Mouse (Mus musculus): Measurements from ENCODE around the gene Tmed3. TPM values are rescaled to one million over a fixed set of nuclear protein-coding genes. Genes with fewer than 3 reads are reported as not detected.

Tmed3 gene
- 162 and 170 TPM in 2 replicates for polyA plus RNA-seq (2015; fragmentation: Nextera tagmentation; extraction: Ambion mirVana)

DNA sequence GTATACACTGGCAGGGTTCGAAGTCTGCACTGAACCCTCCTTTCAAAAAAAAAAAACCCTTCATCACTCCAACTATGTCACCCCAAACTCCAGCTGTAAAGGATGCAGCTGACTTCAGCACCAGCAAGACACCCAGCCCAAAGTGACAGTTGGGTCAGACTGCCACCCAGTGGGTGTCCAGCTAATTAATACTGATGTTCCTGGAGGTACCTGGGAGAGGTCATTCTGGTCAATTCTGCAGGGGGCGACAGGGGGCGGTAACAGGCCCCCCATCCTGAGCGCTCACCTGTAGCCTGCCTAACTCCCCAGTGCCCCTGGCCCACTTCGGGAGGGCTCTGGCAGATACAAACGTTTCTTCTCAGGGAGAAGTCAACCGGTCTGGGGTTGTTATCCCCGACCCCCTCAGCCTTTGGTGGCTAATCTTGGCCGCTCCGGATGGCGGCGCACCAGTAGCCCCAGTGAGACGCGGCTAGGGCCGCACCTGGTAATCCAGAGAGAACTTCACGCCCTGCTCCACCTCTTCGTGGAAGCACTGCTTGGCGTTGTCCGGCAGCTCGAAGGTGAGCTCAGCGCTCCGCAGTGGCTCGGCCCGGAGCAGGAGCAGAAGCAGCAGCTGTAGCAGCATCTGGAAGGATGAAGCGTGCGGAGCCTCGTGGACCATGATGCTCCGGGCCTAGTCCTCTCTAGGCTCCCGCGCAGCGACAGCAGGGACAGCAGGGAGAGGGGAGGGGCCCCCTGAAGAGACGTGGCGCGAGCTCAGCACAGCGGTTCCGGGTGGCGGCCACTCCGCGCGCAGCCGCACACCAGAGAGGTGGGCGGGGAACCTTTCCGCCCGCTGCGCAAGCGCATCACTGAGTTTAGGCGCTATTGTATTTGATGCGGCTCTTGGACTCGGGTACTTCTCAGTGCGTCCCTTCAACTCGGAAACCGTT lies at the start of gene Tmed3:
Gene Tmed3, minus strand, starts transcription at position 804 of the 932 bp plus-strand sequence.
- peak within 1 kb of the TSS; percentile 82 for H3K9ac ChIP-seq (ENCODE audit: low read length)
- DNase-seq (ENCODE audit: low spot score) = peak; percentile 91

DNA sequence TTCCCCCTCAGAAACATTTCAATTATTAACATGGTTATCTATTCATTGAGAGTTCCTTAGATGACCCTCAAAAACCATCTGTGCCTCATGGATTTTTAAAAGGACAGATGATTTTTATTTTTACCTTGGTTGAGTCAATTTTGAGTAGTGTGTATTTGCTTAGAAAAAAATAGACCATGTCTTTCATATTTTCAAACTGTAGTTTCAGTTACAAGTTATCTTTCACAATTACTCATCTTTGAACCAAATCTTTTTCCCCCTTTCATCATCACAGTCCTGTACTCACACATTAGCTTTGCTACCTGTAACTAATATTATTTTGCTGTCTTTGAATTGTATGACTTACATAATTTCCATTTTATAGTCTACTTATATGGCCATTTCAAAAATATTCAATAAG lies 35.2 kb upstream of the Tmed3 start:
- no peak for TF ChIP-seq EP300 (optimal IDR thresholded peaks at IDR 0.05)
- TF ChIP-seq CTCF (IDR thresholded peaks at IDR 0.05; ENCODE audit: low read depth) = no peak
- H3K4me1 ChIP-seq (replicated peaks; ENCODE audit: control insufficient read depth, insufficient read depth) = no peaks in the 10 kb centered on the region
- H3K27ac ChIP-seq (replicated peaks) = no peak overlapping the region
- no peak overlapping the region for H3K4me3 ChIP-seq (ENCODE audit: low read depth, low read length)
- no peak overlapping the region for H3K9ac ChIP-seq (ENCODE audit: low read length)
- no peak overlapping the region for H3K4me2 ChIP-seq (replicated peaks; ENCODE audit: low read depth)
- H3K27me3 ChIP-seq (ENCODE audit: control insufficient read depth, insufficient read depth, low read length) = peaks cover 5% of the 10 kb centered on the region; the same call in 1 of the 2 replicates
- H3K36me3 ChIP-seq (ENCODE audit: control insufficient read depth, insufficient read depth, low read length) = no peaks in the 10 kb centered on the region
- ATAC-seq (ENCODE audit: low FRiP score, low TSS enrichment) (no peak), DNase-seq (ENCODE audit: low spot score) (no peak)
- no peaks in the 10 kb centered on the region for H3K9me3 ChIP-seq (ENCODE audit: control insufficient read depth, low read length)

More for the DNA sequence above, at the start of gene Tmed3:
- TF ChIP-seq EP300 (optimal IDR thresholded peaks at IDR 0.05) (no peak), CTCF (IDR thresholded peaks at IDR 0.05; ENCODE audit: low read depth) (peak; percentile 52)
- peak; percentile 99 for ATAC-seq (ENCODE audit: low FRiP score, low TSS enrichment)
- no peaks in the 10 kb centered on the region for H3K27me3 ChIP-seq (ENCODE audit: control insufficient read depth, insufficient read depth, low read length)
- 2% methylated on average over 52 of the region's 52 CpGs for WGBS
- peak within 1 kb of the TSS; percentile 94 for H3K4me2 ChIP-seq (replicated peaks; ENCODE audit: low read depth)
- peaks cover 8% of the 10 kb centered on the region for H3K36me3 ChIP-seq (ENCODE audit: control insufficient read depth, insufficient read depth, low read length)
- H3K4me1 ChIP-seq (replicated peaks; ENCODE audit: control insufficient read depth, insufficient read depth) = 0 out of 2 replicates have a peak, but pooled peaks cover 2% of the 10 kb centered on the region
- peak within 1 kb of the TSS; percentile 65 for H3K4me3 ChIP-seq (ENCODE audit: low read depth, low read length)
- H3K9me3 ChIP-seq (ENCODE audit: control insufficient read depth, low read length) = no peaks in the 10 kb centered on the region
- peak within 1 kb of the TSS; percentile 78 for H3K27ac ChIP-seq (replicated peaks)

DNA sequence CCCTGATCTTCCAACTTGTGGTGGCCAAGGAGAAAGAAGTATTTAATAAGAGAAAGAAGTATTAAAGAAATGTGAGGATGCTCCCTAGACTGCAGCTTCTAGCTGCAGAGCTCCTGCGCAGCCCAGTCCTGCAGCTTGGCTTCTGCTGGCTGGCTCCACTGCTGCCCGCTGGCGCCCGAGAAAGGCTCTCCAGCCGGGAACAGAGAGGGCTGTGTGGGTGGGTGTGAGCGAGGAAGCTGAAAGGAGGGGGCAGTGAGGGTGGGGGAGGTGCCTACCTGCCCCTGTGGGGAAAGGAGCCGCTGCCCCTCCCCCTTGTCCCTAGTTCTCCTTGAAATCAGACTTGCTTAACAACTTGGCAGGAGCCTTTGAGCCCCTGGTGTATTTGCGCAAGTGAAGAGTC lies 33.4 kb upstream of the Tmed3 start, which contains the start of gene Ankrd34c:
Gene Ankrd34c, minus strand, starts transcription at position 181 of the 400 bp plus-strand sequence.
- Histone ChIP-seq H3K4me1 (replicated peaks; ENCODE audit: control insufficient read depth, insufficient read depth) (no peaks in the 10 kb centered on the region), H3K9ac (ENCODE audit: low read length) (no peak within 1 kb of the TSS), H3K27me3 (ENCODE audit: control insufficient read depth, insufficient read depth, low read length) (peaks cover 5% of the 10 kb centered on the region; the same call in 1 of the 2 replicates), H3K4me2 (replicated peaks; ENCODE audit: low read depth) (no peak within 1 kb of the TSS), H3K27ac (replicated peaks) (no peak within 1 kb of the TSS), H3K9me3 (ENCODE audit: control insufficient read depth, low read length) (no peaks in the 10 kb centered on the region), H3K36me3 (ENCODE audit: control insufficient read depth, insufficient read depth, low read length) (no peaks in the 10 kb centered on the region), H3K4me3 (ENCODE audit: low read depth, low read length) (no peak within 1 kb of the TSS)
- DNase-seq (ENCODE audit: low spot score) (no peak), ATAC-seq (ENCODE audit: low FRiP score, low TSS enrichment) (no peak)
- TF ChIP-seq EP300 (optimal IDR thresholded peaks at IDR 0.05) (no peak), CTCF (IDR thresholded peaks at IDR 0.05; ENCODE audit: low read depth) (no peak)
- 4% methylated on average over 8 of the region's 8 CpGs for WGBS

DNA sequence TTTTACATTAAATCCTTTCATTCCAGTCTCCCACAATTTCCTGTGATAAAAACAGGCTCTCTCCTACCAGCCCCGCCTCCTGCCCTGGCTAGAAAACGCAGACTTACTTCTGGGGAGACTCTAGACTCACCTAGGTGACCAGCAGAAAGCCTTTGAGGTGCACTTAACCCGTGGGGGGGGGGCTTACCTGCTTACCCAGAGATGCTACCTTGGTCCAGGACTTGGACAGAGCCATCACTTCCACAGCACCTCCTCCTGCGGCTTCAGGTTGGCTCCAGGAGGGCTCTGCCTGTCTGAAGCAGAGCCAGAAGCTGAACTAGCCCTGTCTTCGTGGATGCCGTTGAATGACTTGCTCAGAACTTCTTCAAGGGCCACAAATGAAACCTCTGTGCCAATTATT lies 33.0 kb upstream of the Tmed3 start:
- no peak overlapping the region for H3K9ac ChIP-seq (ENCODE audit: low read length)
- TF ChIP-seq CTCF (IDR thresholded peaks at IDR 0.05; ENCODE audit: low read depth) = no peak
- no peak for TF ChIP-seq EP300 (optimal IDR thresholded peaks at IDR 0.05)
- DNase-seq (ENCODE audit: low spot score) (no peak), ATAC-seq (ENCODE audit: low FRiP score, low TSS enrichment) (0 out of 2 replicates have a peak, but pooled peaks have one; percentile 26)
- H3K4me3 ChIP-seq (ENCODE audit: low read depth, low read length) = no peak overlapping the region
- no peak overlapping the region for H3K27ac ChIP-seq (replicated peaks)
- 12% methylated on average over 6 of the region's 6 CpGs for WGBS
- H3K4me2 ChIP-seq (replicated peaks; ENCODE audit: low read depth) = no peak overlapping the region
- no peaks in the 10 kb centered on the region for H3K9me3 ChIP-seq (ENCODE audit: control insufficient read depth, low read length)
- H3K36me3 ChIP-seq (ENCODE audit: control insufficient read depth, insufficient read depth, low read length) = no peaks in the 10 kb centered on the region
- peaks cover 5% of the 10 kb centered on the region; the same call in 1 of the 2 replicates for H3K27me3 ChIP-seq (ENCODE audit: control insufficient read depth, insufficient read depth, low read length)
- no peaks in the 10 kb centered on the region for H3K4me1 ChIP-seq (replicated peaks; ENCODE audit: control insufficient read depth, insufficient read depth)

GRCm38 (mm10) chr9:89736932-89737705 lies 32.3 kb upstream of the Tmed3 start:
- Histone ChIP-seq H3K4me3 (ENCODE audit: low read depth, low read length) (no peak overlapping the region), H3K27me3 (ENCODE audit: control insufficient read depth, insufficient read depth, low read length) (peaks cover 5% of the 10 kb centered on the region; the same call in 1 of the 2 replicates), H3K9ac (ENCODE audit: low read length) (no peak overlapping the region), H3K4me2 (replicated peaks; ENCODE audit: low read depth) (no peak overlapping the region), H3K4me1 (replicated peaks; ENCODE audit: control insufficient read depth, insufficient read depth) (no peaks in the 10 kb centered on the region), H3K9me3 (ENCODE audit: control insufficient read depth, low read length) (no peaks in the 10 kb centered on the region), H3K27ac (replicated peaks) (no peak overlapping the region), H3K36me3 (ENCODE audit: control insufficient read depth, insufficient read depth, low read length) (no peaks in the 10 kb centered on the region)
- peak; percentile 60 for DNase-seq (ENCODE audit: low spot score)
- 8% methylated on average over 20 of the region's 20 CpGs for WGBS
- no peak for ATAC-seq (ENCODE audit: low FRiP score, low TSS enrichment)
- TF ChIP-seq CTCF (IDR thresholded peaks at IDR 0.05; ENCODE audit: low read depth) (no peak), EP300 (optimal IDR thresholded peaks at IDR 0.05) (no peak)
